Mouse (Mus musculus) forebrain, embryonic 14.5 days (tissue): ENCODE measurements around the gene Myg1. TPM values are rescaled to one million over a fixed set of nuclear protein-coding genes. Genes with fewer than 3 reads are reported as not detected.
"Not testable (repeated sequence)": the region's sequence is repeated elsewhere in the genome, so short reads cannot be mapped to it uniquely, and the experiment has no call there.

Source experiments
- ATAC-seq: fragments of 200-750 bp; cut with Nextera tagmentation; 2 replicates; pipeline ENCODE4 v1.8.0; 2017; ENCODE audit warnings: mild to moderate bottlenecking, moderate library complexity
- DNase-seq: peaks from one replicate; pipeline ENCODE4 v3.0.0-alpha.2; 2015; ENCODE audit warnings: low spot score
- H3K27ac ChIP-seq: fragments of 300-500 bp; sonication (generic); 2 replicates; pipeline ENCODE4 v1.5.1; 2014; ENCODE audit warnings: low read depth, mild to moderate bottlenecking, control low read depth, low read length, moderate library complexity
- H3K27me3 ChIP-seq: fragments of 300-500 bp; sonication (generic); replicated peaks from 2 replicates; pipeline ENCODE4 v1.6.1; 2014; ENCODE audit warnings: low read length, control low read depth, mixed read lengths; ENCODE audit not compliant: control insufficient read depth, insufficient read depth
- H3K36me3 ChIP-seq: fragments of 300-500 bp; sonication (generic); 2 replicates; pipeline ENCODE4 v1.6.1; 2014; ENCODE audit warnings: low read length, control low read depth; ENCODE audit not compliant: control insufficient read depth, insufficient read depth
- H3K4me1 ChIP-seq: fragments of 300-500 bp; sonication (generic); 2 replicates; pipeline ENCODE4 v1.6.1; 2014; ENCODE audit warnings: antibody characterized with exemption, low read length, control low read depth; ENCODE audit not compliant: control insufficient read depth, insufficient read depth
- H3K4me2 ChIP-seq: fragments of 300-500 bp; sonication (generic); 2 replicates; pipeline ENCODE4 v1.6.1; 2014; ENCODE audit warnings: mild to moderate bottlenecking, control low read depth, low read length
- H3K4me3 ChIP-seq: fragments of 300-500 bp; sonication (generic); 2 replicates; pipeline ENCODE4 v1.5.1; 2014; ENCODE audit warnings: low read depth, low read length, control low read depth
- H3K9ac ChIP-seq: fragments of 300-500 bp; sonication (generic); 2 replicates; pipeline ENCODE4 v1.6.1; 2014; ENCODE audit warnings: mild to moderate bottlenecking, low read length, control low read depth, moderate library complexity
- H3K9me3 ChIP-seq: fragments of 300-500 bp; sonication (generic); replicated peaks from 2 replicates; pipeline ENCODE4 v1.6.1; 2016; ENCODE audit warnings: low read length, control low read depth, mixed read lengths; ENCODE audit not compliant: control insufficient read depth
- WGBS: fragments of 180-500 bp; shearing (Covaris S2); extraction: QIAGEN DNeasy Blood & Tissue Kit; methylation state at CpG from one replicate; pipeline ENCODE4 v1.1.7; 2014; 5-methylcytosine and 5-hydroxymethylcytosine counted together
- polyA plus RNA-seq: library from polyadenylated mRNA; unstranded; fragments of >200 nt; fragmentation: Nextera tagmentation; extraction: Ambion mirVana; gene quantifications from 2 replicates; pipeline ENCODE4 v1.2.1, GENCODE M21; 2014

Gene Myg1
- polyA plus RNA-seq, 1 experiment from 2014 or later = 108 TPM

GRCm38 (mm10) chr15:102335925-102336324 lies 4.4 kb downstream of the Myg1 start:
- Histone ChIP-seq H3K36me3 (peaks cover 79% of the 10 kb centered on the region), H3K4me1 (peaks cover 12% of the 10 kb centered on the region)
- not testable (repeated sequence) for H3K4me2 ChIP-seq, H3K27ac ChIP-seq, H3K27me3 ChIP-seq, H3K9me3 ChIP-seq, ATAC-seq, H3K9ac ChIP-seq, DNase-seq, H3K4me3 ChIP-seq
- 92% methylated on average over 5 of the region's 5 CpGs for WGBS

GRCm38 (mm10) chr15:102336946-102337345 lies 5.4 kb downstream of the Myg1 start:
- peaks cover 79% of the 10 kb centered on the region for H3K36me3 ChIP-seq
- H3K4me3 ChIP-seq = no peak overlapping the region
- H3K4me2 ChIP-seq = no peak overlapping the region
- no peak overlapping the region for H3K9ac ChIP-seq
- no peaks in the 10 kb centered on the region for H3K9me3 ChIP-seq
- 87% methylated on average over 4 of the region's 4 CpGs for WGBS
- DNase-seq = no peak
- H3K27me3 ChIP-seq = no peaks in the 10 kb centered on the region
- no peak for ATAC-seq
- peaks cover 12% of the 10 kb centered on the region for H3K4me1 ChIP-seq
- no peak overlapping the region for H3K27ac ChIP-seq

DNA sequence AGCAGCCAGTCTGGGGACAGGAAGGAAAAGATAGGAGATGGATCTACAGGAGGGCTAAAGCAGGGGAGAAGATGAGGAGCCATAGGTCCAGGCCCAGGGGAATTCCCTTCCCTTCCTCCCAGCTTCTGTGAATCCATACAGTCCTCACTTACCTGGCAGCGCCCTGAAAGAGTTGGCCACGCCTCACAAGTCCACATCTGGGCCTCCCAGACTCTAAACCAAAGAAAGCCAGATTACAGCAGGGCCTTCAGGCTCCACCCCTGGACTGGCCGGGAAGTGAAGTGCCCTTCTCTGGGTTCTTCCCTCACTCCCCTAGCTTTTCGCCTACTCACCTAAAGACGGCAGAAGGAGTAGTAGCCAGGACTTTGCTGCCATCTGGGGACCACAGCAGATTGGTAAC lies 8.1 kb downstream of the Myg1 start:
- H3K4me2 ChIP-seq = no peak overlapping the region
- H3K27me3 ChIP-seq = no peaks in the 10 kb centered on the region
- WGBS = 71% methylated on average over 5 of the region's 5 CpGs
- peaks cover 68% of the 10 kb centered on the region for H3K36me3 ChIP-seq
- H3K9me3 ChIP-seq = no peaks in the 10 kb centered on the region
- no peak overlapping the region for H3K4me3 ChIP-seq
- DNase-seq = no peak
- ATAC-seq = no peak
- no peaks in the 10 kb centered on the region for H3K4me1 ChIP-seq
- no peak overlapping the region for H3K27ac ChIP-seq
- no peak overlapping the region for H3K9ac ChIP-seq

GRCm38 (mm10) chr15:102341580-102341979 lies 10.1 kb downstream of the Myg1 start:
- 12% methylated on average over 1 of the region's 1 CpGs for WGBS
- DNase-seq = no peak
- H3K9me3 ChIP-seq = no peaks in the 10 kb centered on the region
- no peak overlapping the region for H3K4me2 ChIP-seq
- H3K36me3 ChIP-seq = peaks cover 68% of the 10 kb centered on the region
- no peak overlapping the region for H3K4me3 ChIP-seq
- ATAC-seq = no peak
- no peaks in the 10 kb centered on the region for H3K4me1 ChIP-seq
- H3K9ac ChIP-seq = no peak overlapping the region
- no peak overlapping the region for H3K27ac ChIP-seq
- no peaks in the 10 kb centered on the region for H3K27me3 ChIP-seq

- H3K9ac ChIP-seq = no peak overlapping the region
- H3K27ac ChIP-seq = no peak overlapping the region
- WGBS = 96% methylated on average over 3 of the region's 3 CpGs
- no peak overlapping the region for H3K4me2 ChIP-seq
- ATAC-seq = no peak
- DNase-seq = no peak
- H3K9me3 ChIP-seq = no peaks in the 10 kb centered on the region
- H3K36me3 ChIP-seq = peaks cover 41% of the 10 kb centered on the region
- no peak overlapping the region for H3K4me3 ChIP-seq
- H3K4me1 ChIP-seq = no peaks in the 10 kb centered on the region
- H3K27me3 ChIP-seq = no peaks in the 10 kb centered on the region
These were observed 13.0 kb downstream of the Myg1 start for GRCm38 (mm10) chr15:102344490-102344889.

- Histone ChIP-seq H3K9ac (no peak overlapping the region), H3K27me3 (no peaks in the 10 kb centered on the region), H3K9me3 (no peaks in the 10 kb centered on the region), H3K36me3 (peaks cover 29% of the 10 kb centered on the region), H3K4me2 (no peak overlapping the region), H3K4me1 (peaks cover 7% of the 10 kb centered on the region; the same call in 1 of the 2 replicates), H3K4me3 (no peak overlapping the region), H3K27ac (no peak overlapping the region)
- DNase-seq = no peak
- ATAC-seq = no peak
- 81% methylated on average over 4 of the region's 4 CpGs for WGBS
These were observed 14.9 kb downstream of the Myg1 start for GRCm38 (mm10) chr15:102346444-102346843.

DNA sequence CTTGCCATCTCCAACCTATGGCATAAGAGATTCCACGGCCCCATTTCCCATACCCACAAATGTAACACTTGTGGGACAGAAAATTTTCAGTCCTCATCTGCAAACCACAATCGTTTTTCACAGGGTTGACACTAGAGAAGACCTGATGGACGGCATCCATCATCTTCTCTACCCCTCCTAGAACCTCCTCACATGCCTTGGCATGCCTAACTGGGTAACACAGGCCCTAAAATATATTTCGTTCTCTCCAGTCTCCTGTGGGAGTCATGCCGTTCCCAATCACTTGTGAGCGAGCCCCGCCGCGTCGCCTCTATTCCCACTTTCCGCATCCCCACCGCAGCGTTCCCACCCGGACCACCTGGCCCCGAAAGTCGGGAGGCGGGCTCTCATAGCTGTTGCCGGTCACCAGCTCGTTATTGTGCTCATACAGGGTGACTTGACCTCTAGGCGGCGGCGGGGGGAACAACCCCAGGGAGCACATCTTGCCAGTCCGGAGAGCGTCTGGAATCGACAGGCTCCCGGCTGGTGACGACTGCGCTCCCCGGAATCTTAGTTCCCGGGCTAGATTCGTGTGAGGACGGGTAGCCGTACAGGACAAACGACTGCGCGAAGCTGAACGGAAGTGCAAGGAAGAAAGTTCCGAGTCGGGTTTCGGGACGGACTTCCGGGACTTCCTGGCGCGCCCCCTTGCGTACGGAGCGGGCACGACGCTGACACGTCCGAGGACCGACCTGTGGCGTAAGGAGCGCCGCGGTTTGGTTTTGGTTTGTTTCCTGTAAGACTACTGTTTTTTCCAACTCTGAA lies 18.8 kb downstream of the Myg1 start, which contains the start of gene Aaas:
Gene Aaas (minus strand): TSS at position 634 of the 804 bp plus-strand sequence.
- Histone ChIP-seq H3K36me3 (peaks cover 14% of the 10 kb centered on the region), H3K4me1 (peaks cover 7% of the 10 kb centered on the region; the same call in 1 of the 2 replicates), H3K4me3 (peak within 1 kb of the TSS; percentile 59), H3K27me3 (no peaks in the 10 kb centered on the region), H3K9me3 (no peaks in the 10 kb centered on the region), H3K27ac (no peak within 1 kb of the TSS), H3K9ac (peak within 1 kb of the TSS; percentile 73), H3K4me2 (peak within 1 kb of the TSS; percentile 90)
- peak; percentile 98 for DNase-seq
- WGBS = under 1% methylated on average over 56 of the region's 56 CpGs
- ATAC-seq = peak; percentile 94

- Histone ChIP-seq H3K27ac (no peak overlapping the region), H3K4me1 (peaks cover 7% of the 10 kb centered on the region; the same call in 1 of the 2 replicates), H3K4me2 (peak overlapping the region; percentile 90), H3K9ac (peak overlapping the region; percentile 73), H3K27me3 (0 out of 2 replicates have a peak, but pooled peaks cover 3% of the 10 kb centered on the region), H3K36me3 (peaks cover 9% of the 10 kb centered on the region; the same call in 1 of the 2 replicates), H3K4me3 (peak overlapping the region; percentile 59), H3K9me3 (no peaks in the 10 kb centered on the region)
- DNase-seq (no peak), ATAC-seq (peak; percentile 29)
- WGBS = 8% methylated on average over 11 of the region's 11 CpGs
These were observed 19.4 kb downstream of the Myg1 start for GRCm38 (mm10) chr15:102350942-102351291.

GRCm38 (mm10) chr15:102352177-102352576 lies 20.7 kb downstream of the Myg1 start:
- H3K27me3 ChIP-seq = peaks cover 15% of the 10 kb centered on the region; the same call in 1 of the 2 replicates
- DNase-seq = no peak
- H3K9me3 ChIP-seq = no peaks in the 10 kb centered on the region
- peaks cover 7% of the 10 kb centered on the region; the same call in 1 of the 2 replicates for H3K4me1 ChIP-seq
- H3K27ac ChIP-seq = no peak overlapping the region
- H3K4me2 ChIP-seq = no peak overlapping the region
- H3K4me3 ChIP-seq = no peak overlapping the region
- no peaks in the 10 kb centered on the region for H3K36me3 ChIP-seq
- 58% methylated on average over 2 of the region's 2 CpGs for WGBS
- no peak overlapping the region for H3K9ac ChIP-seq
- no peak for ATAC-seq
